In genomic region chr11:76577588-76578257, GRCm38 (mm10) we compare ENCODE assay signal across 9 mouse cellular contexts. TPM values are rescaled to one million over a fixed set of nuclear protein-coding genes. Genes with fewer than 3 reads are reported as not detected.
DNase-seq lines count a peak whose midpoint lies in the region; ATAC-seq and TF ChIP-seq lines count a peak whose summit lies in the region.
"Had no signal": no experiment of that assay in that cellular context is flagged by ENCODE, and none has a peak within 500 bp of the region (broad histone marks: within the 10 kb centered on the region; RNA-seq: fewer than 3 reads in every experiment).

No protein-coding gene starts in this region.

- no peak for ATAC-seq in G1E (ENCODE audit: extremely low read depth, insufficient number of reproducible peaks, low FRiP score, poor library complexity, severe bottlenecking)
- ATAC-seq in forebrain, embryonic 14.5 days: peak; percentile 69; the same call in 1 of the 2 replicates

- no peak overlapping the region for H3K27ac ChIP-seq in forebrain, embryonic 14.5 days (ENCODE audit: low read depth, low read length)
- peak overlapping the region; percentile 56 for H3K27ac ChIP-seq in hindbrain, embryonic 10.5 days
- H3K27ac ChIP-seq: liver, embryonic 15.5 days had no signal

- TF ChIP-seq CTCF in G1E (IDR thresholded peaks at IDR 0.05; ENCODE audit: low read depth, low read length): peak; percentile 71

- H3K4me3 ChIP-seq in G1E (ENCODE audit: low read depth, low read length): no peak overlapping the region
- H3K4me3 ChIP-seq in forebrain, embryonic 14.5 days (ENCODE audit: low read depth, low read length): no peak overlapping the region
- no peak overlapping the region for H3K4me3 ChIP-seq in hindbrain, embryonic 10.5 days
- H3K4me3 ChIP-seq: liver, embryonic 15.5 days had no signal

- peaks cover 3% of the 10 kb centered on the region; the same call in 1 of the 2 replicates for H3K27me3 ChIP-seq in G1E (ENCODE audit: insufficient read depth, low read length)
- no peaks in the 10 kb centered on the region for H3K27me3 ChIP-seq in forebrain, embryonic 14.5 days (replicated peaks; ENCODE audit: control insufficient read depth, insufficient read depth, low read length)
- H3K27me3 ChIP-seq in hindbrain, embryonic 10.5 days (ENCODE audit: insufficient read depth, poor library complexity, severe bottlenecking): peaks cover 12% of the 10 kb centered on the region; the same call in 1 of the 2 replicates

- H3K4me2 ChIP-seq in forebrain, embryonic 14.5 days (ENCODE audit: low read length): no peak overlapping the region
- H3K4me2 ChIP-seq: liver, embryonic 15.5 days had no signal

- no peaks in the 10 kb centered on the region for H3K36me3 ChIP-seq in G1E (replicated peaks)
- H3K36me3 ChIP-seq in forebrain, embryonic 14.5 days (ENCODE audit: control insufficient read depth, insufficient read depth, low read length): no peaks in the 10 kb centered on the region
- H3K36me3 ChIP-seq in hindbrain, embryonic 10.5 days: no peaks in the 10 kb centered on the region
- H3K36me3 ChIP-seq: liver, embryonic 15.5 days had no signal

- DNase-seq in G1E (ENCODE audit: low spot score): peak; percentile 50
- DNase-seq in c-Kit-positive CD71-positive TER-119-positive erythroid progenitor cells, embryonic 14.5 days (ENCODE audit: low spot score): peak; percentile 62
- peak; percentile 93 for DNase-seq in forebrain, embryonic 14.5 days (ENCODE audit: low spot score)
- DNase-seq in hindbrain, embryonic 10.5 days (ENCODE audit: low spot score): peak; percentile 90
- peak; percentile 85 for DNase-seq in layer of hippocampus, adult 9-10 months (ENCODE audit: low spot score)
- peak; percentile 93 for DNase-seq in lung, postnatal 14 days
- DNase-seq in ovary, postnatal 36 days (ENCODE audit: low spot score): peak; percentile 89
- DNase-seq in thymus, postnatal 25 days: peak; percentile 82

- H3K4me1 ChIP-seq in G1E (ENCODE audit: insufficient read depth, low read depth, low read length): no peaks in the 10 kb centered on the region
- no peaks in the 10 kb centered on the region for H3K4me1 ChIP-seq in forebrain, embryonic 14.5 days (ENCODE audit: control insufficient read depth, insufficient read depth, low read length)
- peaks cover 10% of the 10 kb centered on the region; the same call in 1 of the 2 replicates for H3K4me1 ChIP-seq in hindbrain, embryonic 10.5 days (replicated peaks)
- H3K4me1 ChIP-seq: liver, embryonic 15.5 days had no signal

- 28% methylated on average over 12 of the region's 12 CpGs for WGBS in forebrain, embryonic 14.5 days
- 30% methylated on average over 12 of the region's 12 CpGs for WGBS in hindbrain, embryonic 10.5 days

- H3K9ac ChIP-seq in forebrain, embryonic 14.5 days (ENCODE audit: low read length): no peak overlapping the region
- H3K9ac ChIP-seq: liver, embryonic 15.5 days had no signal

- H3K9me3 ChIP-seq in G1E (replicated peaks): no peaks in the 10 kb centered on the region
- no peaks in the 10 kb centered on the region for H3K9me3 ChIP-seq in forebrain, embryonic 14.5 days (replicated peaks; ENCODE audit: control insufficient read depth, low read length)
- no peaks in the 10 kb centered on the region for H3K9me3 ChIP-seq in hindbrain, embryonic 10.5 days
- H3K9me3 ChIP-seq: liver, embryonic 15.5 days had no signal

RNA-seq across cellular contexts. Expression of gene Abr, which starts 44.4 kb away (rescaled TPM):
- total RNA-seq in G1E (2014; fragmentation: Nextera tagmentation) (not detected in 2 replicates), G1E (2017) (0.35 and 0.82 TPM in 2 replicates)
- not detected in 2 replicates for polyA plus RNA-seq in G1E (2012)
- 88.8 and 105 TPM in 2 replicates for polyA plus RNA-seq in forebrain, embryonic 14.5 days (2014; fragmentation: Nextera tagmentation; extraction: Ambion mirVana)
- 29.5 and 40.5 TPM in 2 replicates for polyA plus RNA-seq in hindbrain, embryonic 10.5 days (2016; fragmentation: Nextera tagmentation; extraction: Ambion mirVana)

Comparison
In these comparisons a context has a peak if more than half of its experiments do, and no peak if none do; other contexts are left out.
1. RNA of gene Abr, which starts 44.4 kb away (polyA plus RNA-seq): 88.8 to 105 TPM in forebrain, embryonic 14.5 days and 29.5 to 40.5 TPM in hindbrain, embryonic 10.5 days; not detected in G1E; every median in the first group is over 10 times any median in the second.
2. Peak in every context shown above with its lines, with median percentiles within 50 percentile points of each other: DNase-seq.